Mouse (Mus musculus) hindbrain, embryonic 15.5 days (tissue): ENCODE results near the gene Dennd4a. TPM values are rescaled to one million over a fixed set of nuclear protein-coding genes. Genes with fewer than 3 reads are reported as not detected.

Experiments
- ATAC-seq: fragments of 200-750 bp; cut with Nextera tagmentation; 2 replicates; pipeline ENCODE4 v1.8.0; 2017; ENCODE audit warnings: low read depth, moderate number of reproducible peaks, moderate TSS enrichment; ENCODE audit not compliant: low FRiP score
- H3K27ac ChIP-seq: fragments of 300-500 bp; sonication (generic); replicated peaks from 2 replicates; pipeline ENCODE4 v1.5.1; 2015; ENCODE audit warnings: mild to moderate bottlenecking, inconsistent platforms
- H3K27me3 ChIP-seq: fragments of 300-500 bp; sonication (generic); 2 replicates; pipeline ENCODE4 v1.6.1; 2015; ENCODE audit warnings: control low read depth, inconsistent platforms
- H3K36me3 ChIP-seq: fragments of 300-500 bp; sonication (generic); 2 replicates; pipeline ENCODE4 v1.6.1; 2015; ENCODE audit warnings: control low read depth, inconsistent platforms
- H3K4me1 ChIP-seq: fragments of 300-500 bp; sonication (generic); replicated peaks from 2 replicates; pipeline ENCODE4 v1.6.1; 2015; ENCODE audit warnings: control low read depth, inconsistent platforms
- H3K4me2 ChIP-seq: fragments of 300-500 bp; sonication (generic); 2 replicates; pipeline ENCODE4 v1.6.1; 2015; ENCODE audit warnings: moderate library complexity, mild to moderate bottlenecking, inconsistent platforms
- H3K4me3 ChIP-seq: fragments of 300-500 bp; sonication (generic); 2 replicates; pipeline ENCODE4 v1.5.1; 2015; ENCODE audit warnings: mild to moderate bottlenecking, inconsistent platforms
- H3K9ac ChIP-seq: fragments of 300-500 bp; sonication (generic); 2 replicates; pipeline ENCODE4 v1.6.1; 2015; ENCODE audit warnings: inconsistent platforms
- H3K9me3 ChIP-seq: fragments of 300-500 bp; sonication (generic); 2 replicates; pipeline ENCODE4 v1.6.1; 2016; ENCODE audit warnings: control low read depth, inconsistent platforms
- WGBS: fragments of 180-500 bp; shearing (Covaris S2); methylation state at CpG from one replicate; pipeline ENCODE4 v1.1.7; 2015; 5-methylcytosine and 5-hydroxymethylcytosine counted together
- polyA plus RNA-seq: library from polyadenylated mRNA; unstranded; fragments of >200 nt; fragmentation: Nextera tagmentation; extraction: Ambion mirVana; gene quantifications from 2 replicates; pipeline ENCODE4 v1.2.1, GENCODE M21; 2015

The Dennd4a gene
- polyA plus RNA-seq, 1 experiment from 2014 or later: 10.9 TPM

- WGBS: 91% methylated on average over 14 of the region's 14 CpGs
- ATAC-seq: no peak
- H3K9ac ChIP-seq: no peak overlapping the region
These were observed 93.9 kb downstream of the Dennd4a start for GRCm38 (mm10) chr9:64904917-64905640.

DNA sequence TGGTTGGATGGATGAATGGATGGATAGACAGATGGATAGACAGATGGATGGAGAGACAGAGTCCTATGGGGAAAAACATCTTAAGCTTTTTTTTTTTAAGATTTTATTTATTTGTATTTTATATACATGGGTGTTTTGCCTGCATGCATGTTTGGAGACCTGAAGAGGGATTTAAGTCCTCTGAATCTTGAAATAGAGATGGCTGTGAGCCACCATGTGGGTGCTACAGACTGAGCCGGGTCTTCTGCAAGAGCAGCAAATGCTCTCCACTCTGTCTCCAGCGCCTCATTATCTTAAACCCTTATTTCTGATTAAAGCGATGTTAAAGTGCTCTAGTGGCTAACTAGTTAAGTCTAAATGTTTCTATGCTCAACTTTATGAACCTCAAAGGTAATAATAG is 96.3 kb downstream of the Dennd4a start:
- Histone ChIP-seq H3K9me3 (no peaks in the 10 kb centered on the region), H3K36me3 (peaks cover 52% of the 10 kb centered on the region), H3K4me3 (no peak overlapping the region), H3K9ac (no peak overlapping the region), H3K27ac (no peak overlapping the region), H3K4me1 (no peaks in the 10 kb centered on the region), H3K27me3 (no peaks in the 10 kb centered on the region), H3K4me2 (no peak overlapping the region)
- ATAC-seq: no peak
- WGBS: 92% methylated on average over 3 of the region's 3 CpGs

More at GRCm38 (mm10) chr9:64904917-64905640, 93.9 kb downstream of the Dennd4a start:
- peaks cover 41% of the 10 kb centered on the region for H3K36me3 ChIP-seq
- H3K4me1 ChIP-seq: no peaks in the 10 kb centered on the region
- H3K9me3 ChIP-seq: no peaks in the 10 kb centered on the region
- no peak overlapping the region for H3K4me3 ChIP-seq
- no peak overlapping the region for H3K27ac ChIP-seq
- H3K4me2 ChIP-seq: no peak overlapping the region
- H3K27me3 ChIP-seq: no peaks in the 10 kb centered on the region

DNA sequence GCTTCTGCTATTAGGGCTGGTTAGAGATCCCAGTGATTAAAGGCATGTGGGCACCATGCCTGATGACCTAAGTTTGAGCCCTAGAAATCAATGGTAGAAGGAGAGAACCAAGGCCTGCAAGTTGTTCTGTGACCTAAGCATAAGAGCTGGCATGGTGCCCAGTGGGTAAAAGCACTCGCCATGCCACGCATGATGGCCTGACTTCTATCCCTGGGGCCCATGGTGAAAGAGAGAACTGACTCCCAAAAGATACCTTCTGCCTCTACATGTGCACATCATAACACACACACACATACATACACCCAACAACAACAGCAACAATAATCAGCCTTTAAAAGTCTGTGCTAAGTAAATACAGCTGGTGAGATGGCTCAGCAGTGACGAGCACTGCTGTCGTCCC is 102.3 kb downstream of the Dennd4a start:
- no peaks in the 10 kb centered on the region for H3K27me3 ChIP-seq
- WGBS: 93% methylated on average over 4 of the region's 4 CpGs
- H3K4me1 ChIP-seq: no peaks in the 10 kb centered on the region
- H3K36me3 ChIP-seq: peaks cover 46% of the 10 kb centered on the region
- ATAC-seq: no peak
- H3K9ac ChIP-seq: no peak overlapping the region
- H3K4me3 ChIP-seq: no peak overlapping the region
- no peak overlapping the region for H3K27ac ChIP-seq
- H3K9me3 ChIP-seq: no peaks in the 10 kb centered on the region
- H3K4me2 ChIP-seq: no peak overlapping the region

DNA sequence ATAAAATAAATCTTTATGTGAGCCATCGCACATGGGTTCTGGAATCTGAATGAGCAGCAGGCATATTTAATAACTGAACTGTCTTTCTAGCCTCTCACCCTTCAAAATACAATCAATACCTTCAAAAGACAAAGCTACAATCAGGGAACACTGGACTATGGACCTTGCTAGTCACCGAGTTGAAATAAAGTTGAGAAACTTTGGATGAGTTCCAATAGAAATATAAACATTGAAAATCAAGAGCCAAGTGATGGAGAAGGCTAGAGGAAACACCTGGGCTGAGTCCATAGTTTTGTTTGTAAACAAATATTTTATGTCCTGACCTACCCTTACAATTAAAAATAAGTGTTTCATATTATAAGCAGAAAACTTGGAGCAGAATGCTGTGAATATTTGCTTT is 102.8 kb downstream of the Dennd4a start:
- Histone ChIP-seq H3K36me3 (peaks cover 46% of the 10 kb centered on the region), H3K4me2 (no peak overlapping the region)
- 87% methylated on average over 2 of the region's 2 CpGs for WGBS

DNA sequence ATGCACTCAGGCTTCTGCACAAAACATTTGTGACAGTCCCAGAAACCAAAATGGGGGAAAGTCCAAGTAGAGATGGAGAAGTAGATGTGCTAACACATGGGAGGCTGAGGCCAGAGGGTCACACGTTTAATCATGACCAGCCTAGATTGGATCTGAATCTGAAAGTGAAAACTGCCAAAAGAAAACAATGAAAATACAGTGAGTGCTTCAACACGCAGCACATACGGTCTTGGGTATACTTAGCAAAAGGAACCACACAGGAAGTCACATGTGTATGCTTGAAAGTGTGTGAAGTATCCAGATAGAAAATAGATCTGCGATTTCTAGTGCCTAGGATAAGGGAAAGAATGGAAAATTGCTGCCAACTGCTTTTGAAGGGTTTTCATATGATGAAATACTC is 103.5 kb downstream of the Dennd4a start:
- Histone ChIP-seq H3K36me3 (peaks cover 43% of the 10 kb centered on the region), H3K27me3 (no peaks in the 10 kb centered on the region), H3K4me2 (no peak overlapping the region), H3K4me1 (no peaks in the 10 kb centered on the region), H3K4me3 (no peak overlapping the region), H3K9ac (no peak overlapping the region), H3K9me3 (no peaks in the 10 kb centered on the region), H3K27ac (no peak overlapping the region)
- no peak for ATAC-seq
- WGBS: 88% methylated on average over 4 of the region's 4 CpGs

More for the DNA sequence above, 102.8 kb downstream of the Dennd4a start:
- Histone ChIP-seq H3K4me1 (no peaks in the 10 kb centered on the region), H3K4me3 (no peak overlapping the region), H3K27ac (no peak overlapping the region), H3K27me3 (no peaks in the 10 kb centered on the region), H3K9ac (no peak overlapping the region), H3K9me3 (no peaks in the 10 kb centered on the region)
- ATAC-seq: no peak

GRCm38 (mm10) chr9:64918560-64918959 is 107.4 kb downstream of the Dennd4a start:
- no peak for ATAC-seq
- Histone ChIP-seq H3K9me3 (no peaks in the 10 kb centered on the region), H3K4me3 (no peak overlapping the region), H3K27ac (no peak overlapping the region), H3K36me3 (peaks cover 12% of the 10 kb centered on the region), H3K9ac (no peak overlapping the region), H3K27me3 (no peaks in the 10 kb centered on the region), H3K4me1 (no peaks in the 10 kb centered on the region), H3K4me2 (no peak overlapping the region)
- 37% methylated on average over 16 of the region's 16 CpGs for WGBS

GRCm38 (mm10) chr9:64925771-64926170 is 114.6 kb downstream of the Dennd4a start:
- Histone ChIP-seq H3K4me2 (no peak overlapping the region), H3K4me1 (peaks cover 10% of the 10 kb centered on the region), H3K4me3 (no peak overlapping the region), H3K27ac (no peak overlapping the region; the same call in 1 of the 2 replicates), H3K27me3 (no peaks in the 10 kb centered on the region), H3K9me3 (no peaks in the 10 kb centered on the region), H3K36me3 (no peaks in the 10 kb centered on the region), H3K9ac (no peak overlapping the region)
- 44% methylated on average over 5 of the region's 5 CpGs for WGBS
- ATAC-seq: no peak

- H3K27me3 ChIP-seq: no peaks in the 10 kb centered on the region
- H3K4me3 ChIP-seq: no peak overlapping the region
- 69% methylated on average over 8 of the region's 8 CpGs for WGBS
- H3K4me2 ChIP-seq: no peak overlapping the region
- no peaks in the 10 kb centered on the region for H3K9me3 ChIP-seq
- no peak overlapping the region for H3K9ac ChIP-seq
- no peaks in the 10 kb centered on the region for H3K36me3 ChIP-seq
- peak; percentile 78; the same call in 1 of the 2 replicates for ATAC-seq
- H3K4me1 ChIP-seq: peaks cover 10% of the 10 kb centered on the region
- no peak overlapping the region; the same call in 1 of the 2 replicates for H3K27ac ChIP-seq
These were observed 115.3 kb downstream of the Dennd4a start for GRCm38 (mm10) chr9:64926201-64926991.

DNA sequence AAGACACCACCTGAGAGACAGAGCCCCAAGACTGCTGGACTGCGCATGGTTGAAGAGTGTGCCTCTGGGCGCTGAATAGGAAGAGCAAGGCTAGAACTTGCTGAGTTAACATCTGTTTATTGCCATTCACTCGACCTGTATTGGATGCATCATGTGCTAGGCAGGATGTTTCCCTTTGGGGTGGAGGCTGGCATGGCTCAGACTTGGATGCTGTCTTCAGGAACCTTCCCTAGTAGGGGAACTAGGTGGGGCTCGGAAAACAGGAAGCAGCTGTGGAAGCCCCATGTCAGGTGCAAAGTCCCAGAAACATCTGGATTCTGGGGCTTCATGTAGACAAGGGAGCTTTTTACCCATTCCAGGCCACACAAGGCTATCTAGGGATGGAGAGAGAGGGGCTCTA is 119.1 kb downstream of the Dennd4a start:
- WGBS: 86% methylated on average over 4 of the region's 4 CpGs
- ATAC-seq: no peak

DNA sequence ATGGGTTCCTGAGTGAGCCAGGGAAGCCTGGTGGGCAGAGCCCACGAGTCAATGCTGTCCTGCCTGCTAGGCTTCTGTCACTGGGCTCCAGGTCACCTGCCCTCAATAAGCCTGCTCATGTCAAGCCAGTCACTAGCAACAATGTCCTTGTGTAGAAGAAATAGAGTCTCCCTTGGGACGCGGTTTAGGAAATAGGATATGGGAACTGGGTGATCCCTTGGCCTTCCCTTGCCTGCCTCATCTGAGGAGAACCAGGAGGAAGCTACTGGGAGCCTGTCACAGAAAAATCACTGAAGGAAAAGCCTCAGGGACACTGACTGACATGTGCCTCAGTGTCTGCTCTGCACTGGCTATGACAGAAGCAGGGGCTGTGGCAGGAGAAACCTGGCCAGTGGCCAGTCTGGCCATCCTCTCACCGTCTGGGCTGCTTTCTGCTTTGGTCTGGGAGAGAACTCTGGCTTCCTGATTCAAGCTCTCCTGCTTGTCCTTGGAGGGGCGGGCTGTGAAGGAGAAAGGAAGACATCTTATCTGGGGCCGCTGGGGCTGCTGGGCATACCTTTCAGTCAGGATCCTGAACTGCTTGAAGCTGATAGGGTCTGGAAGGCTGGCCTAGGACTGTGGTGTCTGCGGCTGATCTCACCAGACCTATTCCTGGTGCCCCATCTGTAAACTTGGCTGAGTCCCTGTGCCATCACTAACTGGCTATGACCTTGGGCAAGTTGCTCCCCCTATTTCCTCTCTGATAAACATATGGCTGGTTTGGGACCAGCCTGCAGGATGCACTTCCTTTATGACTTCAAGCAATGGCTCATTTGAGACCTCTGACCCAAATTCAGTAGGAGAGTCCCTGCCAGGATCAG is 120.8 kb downstream of the Dennd4a start:
- no peak overlapping the region for H3K4me2 ChIP-seq
- H3K27ac ChIP-seq: no peak overlapping the region
- H3K27me3 ChIP-seq: no peaks in the 10 kb centered on the region
- no peak for ATAC-seq
- 0 out of 2 replicates have a peak, but pooled peaks cover 1% of the 10 kb centered on the region for H3K4me1 ChIP-seq
- H3K9me3 ChIP-seq: no peaks in the 10 kb centered on the region
- WGBS: 80% methylated on average over 7 of the region's 7 CpGs
- H3K9ac ChIP-seq: no peak overlapping the region
- H3K4me3 ChIP-seq: no peak overlapping the region
- H3K36me3 ChIP-seq: no peaks in the 10 kb centered on the region

More for the DNA sequence above, 119.1 kb downstream of the Dennd4a start:
- H3K27ac ChIP-seq: no peak overlapping the region
- H3K4me3 ChIP-seq: no peak overlapping the region
- no peaks in the 10 kb centered on the region for H3K9me3 ChIP-seq
- no peaks in the 10 kb centered on the region for H3K36me3 ChIP-seq
- no peak overlapping the region for H3K9ac ChIP-seq
- H3K4me1 ChIP-seq: peaks cover 10% of the 10 kb centered on the region
- no peaks in the 10 kb centered on the region for H3K27me3 ChIP-seq
- no peak overlapping the region for H3K4me2 ChIP-seq

DNA sequence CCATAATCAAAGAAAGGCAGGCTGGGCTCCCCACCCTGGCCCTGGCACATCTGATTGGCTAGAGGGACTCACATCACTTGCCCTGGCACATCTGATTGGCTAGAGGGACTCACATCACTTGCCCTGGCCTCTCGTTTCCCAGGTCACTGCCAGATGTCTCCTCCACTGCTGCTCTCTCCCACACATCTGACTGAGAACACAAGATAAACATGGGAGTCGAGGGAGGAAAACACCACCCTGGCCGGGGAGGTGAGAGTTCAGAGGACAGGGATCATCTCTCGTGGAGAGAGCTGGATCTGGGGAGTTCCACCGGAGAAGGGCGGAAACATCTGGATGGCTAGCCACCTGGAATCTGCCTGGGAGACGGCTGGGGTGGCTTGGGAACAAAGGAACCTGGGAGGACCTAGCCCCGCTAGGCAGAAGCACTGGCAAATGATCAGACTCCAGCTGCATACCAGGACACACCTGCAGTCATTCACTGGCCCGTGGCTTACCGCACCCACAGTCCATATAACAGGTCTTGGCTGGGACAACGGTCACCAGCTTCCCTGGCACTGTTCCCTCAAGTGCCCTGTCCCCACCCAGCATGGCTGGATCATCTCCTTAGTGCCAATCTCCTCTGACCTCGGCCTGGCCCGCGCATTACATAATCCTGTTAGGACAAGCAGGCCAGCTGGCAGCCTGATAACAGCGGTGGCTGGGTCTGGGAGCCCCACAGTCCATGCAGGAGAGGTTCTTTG is 123.0 kb downstream of the Dennd4a start:
- Histone ChIP-seq H3K4me2 (no peak overlapping the region), H3K4me1 (no peaks in the 10 kb centered on the region), H3K27ac (no peak overlapping the region), H3K4me3 (no peak overlapping the region), H3K36me3 (no peaks in the 10 kb centered on the region), H3K9me3 (no peaks in the 10 kb centered on the region), H3K27me3 (no peaks in the 10 kb centered on the region), H3K9ac (no peak overlapping the region)
- 62% methylated on average over 15 of the region's 15 CpGs for WGBS
- ATAC-seq: no peak; the same call in 1 of the 2 replicates
